In the genomic region with DNA sequence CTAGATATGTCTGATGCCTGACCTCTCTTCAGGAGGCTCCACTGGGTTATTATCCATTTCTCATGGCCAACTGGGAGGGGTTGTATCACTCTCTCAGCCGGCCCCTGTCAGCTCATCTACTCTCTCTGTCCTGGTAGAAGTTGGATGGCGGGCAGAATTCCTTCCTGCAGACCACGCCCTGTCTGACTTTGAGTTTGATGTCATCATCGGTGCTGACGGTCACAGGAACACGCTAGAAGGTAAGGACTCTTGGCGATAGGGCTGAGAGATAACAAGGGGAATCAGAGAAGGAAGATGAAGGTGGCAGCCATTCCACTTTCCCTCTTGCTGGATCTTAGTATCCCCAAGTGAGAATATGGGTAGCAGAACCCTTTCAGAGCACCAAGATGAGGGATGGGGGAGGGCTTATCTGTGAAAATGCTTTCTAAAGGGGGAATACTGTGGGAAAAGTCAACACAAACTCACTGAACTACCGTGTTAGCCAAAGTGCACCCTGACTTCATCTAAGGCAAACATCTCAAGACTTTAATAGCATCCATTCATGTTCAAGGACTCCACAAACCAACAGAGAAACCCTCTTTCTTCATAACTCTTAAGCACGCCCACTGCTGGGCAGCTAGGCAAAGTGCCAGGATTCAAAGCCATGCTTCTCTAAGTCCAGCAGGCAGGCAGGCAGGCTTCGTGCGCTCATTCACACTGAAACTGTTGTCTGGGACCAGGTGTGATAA, we compare ENCODE assay signal across 12 mouse cellular contexts.
A peak's percentile ranks its signal among the peaks of the same experiment; 100 is the strongest.
DNase-seq lines count a peak whose midpoint lies in the region; ATAC-seq and TF ChIP-seq lines count a peak whose summit lies in the region.
"Had no signal": no experiment of that assay in that cellular context is flagged by ENCODE, and none has a peak within 500 bp of the region (broad histone marks: within the 10 kb centered on the region; RNA-seq: fewer than 3 reads in every experiment).

No protein-coding gene starts in this region.

- no peak for TF ChIP-seq CTCF in hindbrain, postnatal 0 days (IDR thresholded peaks at IDR 0.05; ENCODE audit: low read depth)
- TF ChIP-seq CTCF in brain, embryonic 14.5 days (IDR thresholded peaks at IDR 0.05; ENCODE audit: borderline replicate concordance, extremely low read depth, insufficient read depth, insufficient read length) = no peak

- no peak overlapping the region for H3K27ac ChIP-seq in hindbrain, postnatal 0 days
- H3K27ac ChIP-seq in hindbrain, embryonic 12.5 days = no peak overlapping the region
- peak overlapping the region; percentile 39; the same call in 1 of the 2 replicates for H3K27ac ChIP-seq in intestine, embryonic 15.5 days
- H3K27ac ChIP-seq: hindbrain, embryonic 13.5 days; liver, embryonic 15.5 days had no signal

- H3K9me3 ChIP-seq in hindbrain, postnatal 0 days (ENCODE audit: low read length) = no peaks in the 10 kb centered on the region
- no peaks in the 10 kb centered on the region for H3K9me3 ChIP-seq in hindbrain, embryonic 12.5 days (replicated peaks)
- no peaks in the 10 kb centered on the region for H3K9me3 ChIP-seq in intestine, embryonic 15.5 days
- H3K9me3 ChIP-seq: hindbrain, embryonic 13.5 days; liver, embryonic 15.5 days had no signal

- H3K9ac ChIP-seq in hindbrain, postnatal 0 days (replicated peaks; ENCODE audit: low read length) = no peak overlapping the region
- no peak overlapping the region for H3K9ac ChIP-seq in hindbrain, embryonic 12.5 days
- no peak overlapping the region for H3K9ac ChIP-seq in intestine, embryonic 15.5 days
- H3K9ac ChIP-seq: hindbrain, embryonic 13.5 days; liver, embryonic 15.5 days had no signal

- WGBS in hindbrain, postnatal 0 days = 81% methylated on average over 11 of the region's 11 CpGs
- WGBS in hindbrain, embryonic 12.5 days = 91% methylated on average over 11 of the region's 11 CpGs
- 66% methylated on average over 11 of the region's 11 CpGs for WGBS in intestine, embryonic 15.5 days

- H3K4me3 ChIP-seq in hindbrain, postnatal 0 days (ENCODE audit: low read length) = no peak overlapping the region
- H3K4me3 ChIP-seq in hindbrain, embryonic 12.5 days = no peak overlapping the region
- H3K4me3 ChIP-seq in intestine, embryonic 15.5 days (replicated peaks) = no peak overlapping the region
- H3K4me3 ChIP-seq: hindbrain, embryonic 13.5 days; liver, embryonic 15.5 days had no signal

- no peak for TF ChIP-seq POLR2A in brain, embryonic 14.5 days (IDR thresholded peaks at IDR 0.05; ENCODE audit: borderline replicate concordance, extremely low read depth, insufficient read depth, insufficient read length, poor library complexity, severe bottlenecking)

- H3K27me3 ChIP-seq in hindbrain, postnatal 0 days (ENCODE audit: insufficient read depth, low read length) = no peaks in the 10 kb centered on the region
- H3K27me3 ChIP-seq in hindbrain, embryonic 12.5 days = no peaks in the 10 kb centered on the region
- no peaks in the 10 kb centered on the region for H3K27me3 ChIP-seq in intestine, embryonic 15.5 days (replicated peaks)
- H3K27me3 ChIP-seq: liver, embryonic 15.5 days had no signal

- DNase-seq in hindbrain, postnatal 0 days (ENCODE audit: low spot score) = peak; percentile 65
- DNase-seq in brain, embryonic 14.5 days (ENCODE audit: low read depth) = peak; percentile 50
- peak; percentile 88 for DNase-seq in lung, postnatal 25 days (ENCODE audit: low spot score)
- no peak for DNase-seq in gastrocnemius, postnatal 4 days (ENCODE audit: low spot score in 2 of 2)
- DNase-seq in testis, postnatal 14 days (ENCODE audit: low spot score) = no peak
- DNase-seq: adrenal gland, adult 8-10 months; cerebellum, adult 2 months; thymus, adult 18-20 months had no signal

- H3K36me3 ChIP-seq in hindbrain, postnatal 0 days (ENCODE audit: insufficient read depth, low read length) = no peaks in the 10 kb centered on the region
- no peaks in the 10 kb centered on the region for H3K36me3 ChIP-seq in hindbrain, embryonic 12.5 days
- H3K36me3 ChIP-seq in intestine, embryonic 15.5 days = 0 out of 2 replicates have a peak, but pooled peaks cover 5% of the 10 kb centered on the region
- H3K36me3 ChIP-seq: hindbrain, embryonic 13.5 days; liver, embryonic 15.5 days had no signal

- H3K4me2 ChIP-seq in hindbrain, postnatal 0 days (ENCODE audit: low read depth, low read length) = no peak overlapping the region
- H3K4me2 ChIP-seq in hindbrain, embryonic 12.5 days (replicated peaks) = no peak overlapping the region
- no peak overlapping the region for H3K4me2 ChIP-seq in intestine, embryonic 15.5 days (replicated peaks)
- H3K4me2 ChIP-seq: hindbrain, embryonic 13.5 days; liver, embryonic 15.5 days had no signal

- no peak for ATAC-seq in hindbrain, postnatal 0 days
- no peak for ATAC-seq in hindbrain, embryonic 12.5 days (ENCODE audit: low FRiP score)
- peak; percentile 69 for ATAC-seq in intestine, embryonic 15.5 days

- H3K4me1 ChIP-seq in hindbrain, postnatal 0 days (ENCODE audit: insufficient read depth, low read length) = no peaks in the 10 kb centered on the region
- peaks cover 9% of the 10 kb centered on the region for H3K4me1 ChIP-seq in hindbrain, embryonic 12.5 days
- H3K4me1 ChIP-seq in intestine, embryonic 15.5 days (replicated peaks) = no peaks in the 10 kb centered on the region
- H3K4me1 ChIP-seq: liver, embryonic 15.5 days had no signal

Comparison
In these comparisons a context has a peak if more than half of its experiments do, and no peak if none do; other contexts are left out.
1. DNase-seq: peak in hindbrain, postnatal 0 days (single experiment), brain, embryonic 14.5 days (single experiment) and lung, postnatal 25 days (single experiment); none in gastrocnemius, postnatal 4 days (0 of 2) and testis, postnatal 14 days (single experiment).